Comparison of ENCODE assay signal across 8 mouse cellular contexts in genomic region chr2:103484617-103485401, GRCm38 (mm10). TPM values are rescaled to one million over a fixed set of nuclear protein-coding genes. Genes with fewer than 3 reads are reported as not detected.
DNase-seq lines count a peak whose midpoint lies in the region; ATAC-seq and TF ChIP-seq lines count a peak whose summit lies in the region.

Gene Cat, minus strand, starts transcription at chr2:103485160.

- peak; percentile 99 for ATAC-seq in heart, embryonic 15.5 days (replicated peaks; ENCODE audit: insufficient number of reproducible peaks, insufficient read depth, low FRiP score, low read depth)
- peak; percentile 88 for ATAC-seq in liver, embryonic 14.5 days (ENCODE audit: insufficient read depth)
- ATAC-seq in neural tube, embryonic 11.5 days (ENCODE audit: insufficient read depth, low FRiP score, low TSS enrichment): peak; percentile 100
- ATAC-seq in stomach, postnatal 0 days (ENCODE audit: low FRiP score, low TSS enrichment): peak; percentile 99

- H3K36me3 ChIP-seq in forebrain, embryonic 10.5 days (replicated peaks): no peaks in the 10 kb centered on the region
- H3K36me3 ChIP-seq in heart, embryonic 15.5 days: no peaks in the 10 kb centered on the region
- H3K36me3 ChIP-seq in liver, embryonic 14.5 days (replicated peaks; ENCODE audit: control insufficient read depth, insufficient read depth, low read depth): peaks cover 18% of the 10 kb centered on the region
- no peaks in the 10 kb centered on the region for H3K36me3 ChIP-seq in neural tube, embryonic 11.5 days (ENCODE audit: control insufficient read depth, insufficient read depth, low read length)
- H3K36me3 ChIP-seq in stomach, postnatal 0 days (ENCODE audit: control insufficient read depth, insufficient read depth, low read length): no peaks in the 10 kb centered on the region

- H3K27me3 ChIP-seq in forebrain, embryonic 10.5 days (ENCODE audit: poor library complexity, severe bottlenecking): no peaks in the 10 kb centered on the region
- no peaks in the 10 kb centered on the region for H3K27me3 ChIP-seq in heart, embryonic 15.5 days
- no peaks in the 10 kb centered on the region for H3K27me3 ChIP-seq in liver, embryonic 14.5 days (ENCODE audit: control insufficient read depth, insufficient read depth, low read length)
- no peaks in the 10 kb centered on the region for H3K27me3 ChIP-seq in neural tube, embryonic 11.5 days (ENCODE audit: control insufficient read depth, insufficient read depth, low read length)
- H3K27me3 ChIP-seq in stomach, postnatal 0 days (ENCODE audit: control insufficient read depth, insufficient read depth, low read length): no peaks in the 10 kb centered on the region

- peak within 1 kb of the TSS; percentile 81 for H3K4me2 ChIP-seq in heart, embryonic 15.5 days
- H3K4me2 ChIP-seq in liver, embryonic 14.5 days (ENCODE audit: low read depth): peak within 1 kb of the TSS; percentile 83
- peak within 1 kb of the TSS; percentile 76 for H3K4me2 ChIP-seq in neural tube, embryonic 11.5 days (ENCODE audit: low read depth)
- H3K4me2 ChIP-seq in stomach, postnatal 0 days (replicated peaks; ENCODE audit: low read depth): peak within 1 kb of the TSS; percentile 83

- TF ChIP-seq EP300 in liver, embryonic 14.5 days (IDR thresholded peaks at IDR 0.05; ENCODE audit: low read depth): peak; percentile 42
- peak; percentile 79 for TF ChIP-seq EP300 in stomach, postnatal 0 days (optimal IDR thresholded peaks at IDR 0.05)

- peak within 1 kb of the TSS; percentile 96 for H3K27ac ChIP-seq in forebrain, embryonic 10.5 days
- peak within 1 kb of the TSS; percentile 99 for H3K27ac ChIP-seq in heart, embryonic 15.5 days
- peak within 1 kb of the TSS; percentile 95 for H3K27ac ChIP-seq in liver, embryonic 14.5 days
- H3K27ac ChIP-seq in neural tube, embryonic 11.5 days (ENCODE audit: low read depth, low read length): peak within 1 kb of the TSS; percentile 88
- peak within 1 kb of the TSS; percentile 94 for H3K27ac ChIP-seq in stomach, postnatal 0 days (replicated peaks)

- no peaks in the 10 kb centered on the region for H3K9me3 ChIP-seq in forebrain, embryonic 10.5 days
- no peaks in the 10 kb centered on the region for H3K9me3 ChIP-seq in heart, embryonic 15.5 days (replicated peaks)
- H3K9me3 ChIP-seq in liver, embryonic 14.5 days (ENCODE audit: control insufficient read depth, low read length): no peaks in the 10 kb centered on the region
- no peaks in the 10 kb centered on the region for H3K9me3 ChIP-seq in neural tube, embryonic 11.5 days (ENCODE audit: control insufficient read depth, low read length)
- no peaks in the 10 kb centered on the region for H3K9me3 ChIP-seq in stomach, postnatal 0 days (ENCODE audit: control insufficient read depth, low read length)

- 0% methylated on average over 41 of the region's 41 CpGs for WGBS in forebrain, embryonic 10.5 days
- WGBS in heart, embryonic 15.5 days: under 1% methylated on average over 41 of the region's 41 CpGs
- WGBS in liver, embryonic 14.5 days (ENCODE audit: insufficient replicate concordance): under 1% methylated on average over 41 of the region's 41 CpGs
- 0% methylated on average over 41 of the region's 41 CpGs for WGBS in neural tube, embryonic 11.5 days
- WGBS in stomach, postnatal 0 days: under 1% methylated on average over 41 of the region's 41 CpGs

- TF ChIP-seq CTCF in liver, embryonic 14.5 days (IDR thresholded peaks at IDR 0.05; ENCODE audit: low read depth): no peak
- no peak; the same call in 1 of the 2 replicates for TF ChIP-seq CTCF in stomach, postnatal 0 days (IDR thresholded peaks at IDR 0.05; ENCODE audit: low read depth)

- peaks cover 35% of the 10 kb centered on the region for H3K4me1 ChIP-seq in forebrain, embryonic 10.5 days
- H3K4me1 ChIP-seq in heart, embryonic 15.5 days (replicated peaks): peaks cover 14% of the 10 kb centered on the region
- peaks cover 34 to 40% of the 10 kb centered on the region in 2 experiments for H3K4me1 ChIP-seq in liver, embryonic 14.5 days (replicated peaks; ENCODE audit: control insufficient read depth in 2 of 2, insufficient read depth in 2 of 2, low read length in 1 of 2)
- H3K4me1 ChIP-seq in neural tube, embryonic 11.5 days (ENCODE audit: control insufficient read depth, insufficient read depth, low read length): peaks cover 9% of the 10 kb centered on the region; the same call in 1 of the 2 replicates
- peaks cover 5% of the 10 kb centered on the region for H3K4me1 ChIP-seq in stomach, postnatal 0 days (replicated peaks; ENCODE audit: control insufficient read depth, insufficient read depth)

- H3K4me3 ChIP-seq in forebrain, embryonic 10.5 days: peak within 1 kb of the TSS; percentile 91
- peak within 1 kb of the TSS; percentile 87 for H3K4me3 ChIP-seq in heart, embryonic 15.5 days
- H3K4me3 ChIP-seq in liver, embryonic 14.5 days (ENCODE audit: insufficient read depth in 1 of 2, low read depth in 2 of 2, low read length in 2 of 2): peak within 1 kb of the TSS; percentile 86 to 90
- H3K4me3 ChIP-seq in neural tube, embryonic 11.5 days (ENCODE audit: low read depth, low read length): peak within 1 kb of the TSS; percentile 80
- peak within 1 kb of the TSS; percentile 82 for H3K4me3 ChIP-seq in stomach, postnatal 0 days (ENCODE audit: low read depth, low read length)

- H3K9ac ChIP-seq in heart, embryonic 15.5 days: peak within 1 kb of the TSS; percentile 91
- H3K9ac ChIP-seq in liver, embryonic 14.5 days (replicated peaks): peak within 1 kb of the TSS; percentile 97
- H3K9ac ChIP-seq in neural tube, embryonic 11.5 days (ENCODE audit: low read length): peak within 1 kb of the TSS; percentile 89
- H3K9ac ChIP-seq in stomach, postnatal 0 days (ENCODE audit: low read length): peak within 1 kb of the TSS; percentile 84

- DNase-seq in CD8-positive naive resting alpha-beta T cell, adult 2 months (ENCODE audit: low read depth in 2 of 2, low spot score in 2 of 2): peak; percentile 85 to 92
- DNase-seq in c-Kit-positive CD71-negative TER-119-negative erythroid progenitor cells, embryonic 14.5 days (ENCODE audit: low read depth): peak; percentile 89
- peak; percentile 96 for DNase-seq in forebrain, embryonic 10.5 days (ENCODE audit: extremely low spot score, low spot score)
- DNase-seq in kidney, postnatal 25 days: peak; percentile 98 to 99
- peak; percentile 89 to 93 (median 90) for DNase-seq in liver, embryonic 14.5 days (ENCODE audit: low read depth in 3 of 3, low spot score in 3 of 3)
- DNase-seq in neural tube, embryonic 11.5 days (ENCODE audit: low spot score): peak; percentile 96
- DNase-seq in stomach, postnatal 0 days (ENCODE audit: low spot score): peak; percentile 95

RNA-seq across cellular contexts. Expression of gene Cat, which starts in this region (rescaled TPM):
- 96.7 and 98.2 TPM in 2 replicates for polyA plus RNA-seq in forebrain, embryonic 10.5 days (2016; fragmentation: Nextera tagmentation; extraction: Ambion mirVana)
- polyA plus RNA-seq in heart, embryonic 15.5 days (2015; fragmentation: Nextera tagmentation; extraction: Ambion mirVana): 73.5 and 88.0 TPM in 2 replicates
- 86.1 and 90.2 TPM in 2 replicates for polyA plus RNA-seq in liver, embryonic 14.5 days (2012; rRNA removed)
- polyA plus RNA-seq in liver, embryonic 14.5 days (2014; fragmentation: Nextera tagmentation; extraction: Ambion mirVana): 155 and 161 TPM in 2 replicates
- 125 and 127 TPM in 2 replicates for polyA plus RNA-seq in neural tube, embryonic 11.5 days (2014; fragmentation: Nextera tagmentation; extraction: Ambion mirVana)
- polyA plus RNA-seq in stomach, postnatal 0 days (2015; fragmentation: Nextera tagmentation; extraction: Ambion mirVana): 42.2 and 54.1 TPM in 2 replicates

Comparison
In these comparisons a context has a peak if more than half of its experiments do, and no peak if none do; other contexts are left out.
1. Peak in every context shown above with its lines: DNase-seq, ATAC-seq, H3K4me3 ChIP-seq and H3K27ac ChIP-seq.